9 mouse cellular contexts compared by ENCODE assay signal in genomic region chr6:91679095-91679577, GRCm38 (mm10). TPM values are rescaled to one million over a fixed set of nuclear protein-coding genes. Genes with fewer than 3 reads are reported as not detected.
DNase-seq lines count a peak whose midpoint lies in the region; ATAC-seq lines count a peak whose summit lies in the region.
"Had no signal": no experiment of that assay in that cellular context is flagged by ENCODE, and none has a peak within 500 bp of the region (broad histone marks: within the 10 kb centered on the region; RNA-seq: fewer than 3 reads in every experiment).

No protein-coding gene starts in this region.

- peaks cover 36% of the 10 kb centered on the region for H3K4me1 ChIP-seq in heart, embryonic 15.5 days (replicated peaks)

- peak; percentile 56 to 70 for DNase-seq in adrenal gland, adult (ENCODE audit: inconsistent age in 2 of 2, low spot score in 1 of 2)
- DNase-seq in adrenal gland, postnatal 4 days (ENCODE audit: low spot score in 2 of 2): no peak
- DNase-seq in right cerebral cortex, adult 18-20 months: peak; percentile 44
- DNase-seq in right cerebral cortex, postnatal 36 days (ENCODE audit: low spot score in 2 of 2): no peak
- DNase-seq in liver: peak; percentile 69
- peak; percentile 45 to 47 for DNase-seq in right cerebral cortex, adult 2 months (ENCODE audit: low spot score in 2 of 2)
- DNase-seq in yolk sac, embryonic 10.5 days (ENCODE audit: low spot score): no peak

- ATAC-seq in heart, embryonic 15.5 days (replicated peaks; ENCODE audit: insufficient number of reproducible peaks, insufficient read depth, low FRiP score, low read depth): no peak

- no peaks in the 10 kb centered on the region for H3K27me3 ChIP-seq in heart, embryonic 15.5 days
- H3K27me3 ChIP-seq: neural tube, embryonic 12.5 days had no signal

- H3K4me3 ChIP-seq in heart, embryonic 15.5 days: peak overlapping the region; percentile 15; the same call in 1 of the 2 replicates
- H3K4me3 ChIP-seq: neural tube, embryonic 12.5 days had no signal

- H3K4me2 ChIP-seq in heart, embryonic 15.5 days: peak overlapping the region; percentile 48
- H3K4me2 ChIP-seq: neural tube, embryonic 12.5 days had no signal

- no peaks in the 10 kb centered on the region for H3K9me3 ChIP-seq in heart, embryonic 15.5 days (replicated peaks)
- H3K9me3 ChIP-seq: neural tube, embryonic 12.5 days had no signal

- peak overlapping the region; percentile 52 for H3K27ac ChIP-seq in heart, embryonic 15.5 days
- H3K27ac ChIP-seq: neural tube, embryonic 12.5 days had no signal

- 55% methylated on average over 10 of the region's 10 CpGs for WGBS in heart, embryonic 15.5 days

- H3K9ac ChIP-seq in heart, embryonic 15.5 days: peak overlapping the region; percentile 22; the same call in 1 of the 2 replicates
- H3K9ac ChIP-seq: neural tube, embryonic 12.5 days had no signal

- no peaks in the 10 kb centered on the region for H3K36me3 ChIP-seq in heart, embryonic 15.5 days
- H3K36me3 ChIP-seq: neural tube, embryonic 12.5 days had no signal

RNA-seq across cellular contexts. Expression of gene Slc6a6, which starts 4.7 kb away (rescaled TPM):
- total RNA-seq in adrenal gland, postnatal 4 days (2021): 100 to 1,000 TPM; 314 to 322 TPM
- 72.5 and 74.9 TPM in 2 replicates for polyA plus RNA-seq in heart, embryonic 15.5 days (2015; fragmentation: Nextera tagmentation; extraction: Ambion mirVana)

Comparison
In these comparisons a context has a peak if more than half of its experiments do, and no peak if none do; other contexts are left out.
1. DNase-seq: peak in adrenal gland, adult (2 of 2), right cerebral cortex, adult 18-20 months (single experiment), liver (single experiment) and right cerebral cortex, adult 2 months (2 of 2); none in adrenal gland, postnatal 4 days (0 of 2), right cerebral cortex, postnatal 36 days (0 of 2) and yolk sac, embryonic 10.5 days (single experiment).